ENCODE assay signal across 8 mouse cellular contexts in genomic region chr5:127370503-127370902, GRCm38 (mm10).
DNase-seq lines count a peak whose midpoint lies in the region; ATAC-seq lines count a peak whose summit lies in the region.

No protein-coding gene starts in this region.

- peak overlapping the region; percentile 48 for H3K27ac ChIP-seq in forebrain, embryonic 15.5 days (replicated peaks)
- peak overlapping the region; percentile 79 for H3K27ac ChIP-seq in limb, embryonic 12.5 days
- no peak overlapping the region for H3K27ac ChIP-seq in neural tube, embryonic 12.5 days

- peaks cover 14% of the 10 kb centered on the region for H3K4me1 ChIP-seq in forebrain, embryonic 15.5 days
- H3K4me1 ChIP-seq in limb, embryonic 12.5 days (replicated peaks), result peaks cover 38% of the 10 kb centered on the region
- peaks cover 7% of the 10 kb centered on the region; the same call in 1 of the 2 replicates for H3K4me1 ChIP-seq in neural tube, embryonic 12.5 days

- peak overlapping the region; percentile 4; the same call in 1 of the 2 replicates for H3K4me2 ChIP-seq in forebrain, embryonic 15.5 days (replicated peaks)
- peak overlapping the region; percentile 35; the same call in 1 of the 2 replicates for H3K4me2 ChIP-seq in limb, embryonic 12.5 days
- 0 out of 2 replicates have a peak overlapping the region, but pooled peaks have one; percentile 12 for H3K4me2 ChIP-seq in neural tube, embryonic 12.5 days (replicated peaks)

- no peaks in the 10 kb centered on the region for H3K9me3 ChIP-seq in forebrain, embryonic 15.5 days
- H3K9me3 ChIP-seq in limb, embryonic 12.5 days, result 0 out of 2 replicates have a peak, but pooled peaks cover 3% of the 10 kb centered on the region
- H3K9me3 ChIP-seq in neural tube, embryonic 12.5 days, result peaks cover 12% of the 10 kb centered on the region; the same call in 1 of the 2 replicates

- 0 out of 2 replicates have a peak, but pooled peaks have one; percentile 41 for ATAC-seq in forebrain, embryonic 15.5 days (replicated peaks)
- ATAC-seq in limb, embryonic 12.5 days (ENCODE audit: insufficient number of reproducible peaks, insufficient read depth, low FRiP score, low TSS enrichment, low read depth), result peak; percentile 81; the same call in 1 of the 2 replicates
- no peak for ATAC-seq in neural tube, embryonic 12.5 days (ENCODE audit: low FRiP score, low read depth)
- ATAC-seq in megakaryocyte, adult 5-6 weeks (ENCODE audit: poor library complexity, severe bottlenecking), result no peak

- H3K27me3 ChIP-seq in forebrain, embryonic 15.5 days, result no peaks in the 10 kb centered on the region
- no peaks in the 10 kb centered on the region for H3K27me3 ChIP-seq in limb, embryonic 12.5 days
- H3K27me3 ChIP-seq in neural tube, embryonic 12.5 days (replicated peaks), result no peaks in the 10 kb centered on the region

- H3K9ac ChIP-seq in forebrain, embryonic 15.5 days (replicated peaks), result no peak overlapping the region
- no peak overlapping the region for H3K9ac ChIP-seq in limb, embryonic 12.5 days (replicated peaks)
- no peak overlapping the region for H3K9ac ChIP-seq in neural tube, embryonic 12.5 days

- peak; percentile 7 to 13 for DNase-seq in kidney, postnatal 4 days
- no peak for DNase-seq in kidney, postnatal 14 days
- no peak for DNase-seq in cerebellum, adult 9-11 months
- no peak for DNase-seq in thymus, postnatal 25 days

- H3K4me3 ChIP-seq in forebrain, embryonic 15.5 days, result no peak overlapping the region
- H3K4me3 ChIP-seq in limb, embryonic 12.5 days (replicated peaks), result no peak overlapping the region
- no peak overlapping the region for H3K4me3 ChIP-seq in neural tube, embryonic 12.5 days

- no peaks in the 10 kb centered on the region for H3K36me3 ChIP-seq in forebrain, embryonic 15.5 days
- no peaks in the 10 kb centered on the region for H3K36me3 ChIP-seq in limb, embryonic 12.5 days
- H3K36me3 ChIP-seq in neural tube, embryonic 12.5 days, result no peaks in the 10 kb centered on the region

- 15% methylated on average over 3 of the region's 3 CpGs for WGBS in forebrain, embryonic 15.5 days
- 6% methylated on average over 3 of the region's 3 CpGs for WGBS in limb, embryonic 12.5 days
- 23% methylated on average over 3 of the region's 3 CpGs for WGBS in neural tube, embryonic 12.5 days

Comparison
In these comparisons a context has a peak if more than half of its experiments do, and no peak if none do; other contexts are left out.
1. DNase-seq: peak in kidney, postnatal 4 days (2 of 2); none in kidney, postnatal 14 days (single experiment), cerebellum, adult 9-11 months (single experiment) and thymus, postnatal 25 days (single experiment).
2. ATAC-seq: peak in forebrain, embryonic 15.5 days (single experiment) and limb, embryonic 12.5 days (single experiment); none in neural tube, embryonic 12.5 days (single experiment) and megakaryocyte, adult 5-6 weeks (single experiment).
3. Peak in every context shown above with its lines, with median percentiles within 50 percentile points of each other: H3K4me2 ChIP-seq.